Mouse (Mus musculus): Measurements from ENCODE around the gene Neb.
A peak's percentile ranks its signal among the peaks of the same experiment; 100 is the strongest.
"Not testable (repeated sequence)": the region's sequence is repeated elsewhere in the genome, so short reads cannot be mapped to it uniquely, and the experiment has no call there.

Neb gene

GRCm38 (mm10) chr2:52211358-52211899, 166.8 kb downstream of the Neb start:
- peak in 1 of 2 experiments; percentile 64 for DNase-seq (ENCODE audit: inconsistent age in 2 of 2, low spot score in 1 of 2)

DNA sequence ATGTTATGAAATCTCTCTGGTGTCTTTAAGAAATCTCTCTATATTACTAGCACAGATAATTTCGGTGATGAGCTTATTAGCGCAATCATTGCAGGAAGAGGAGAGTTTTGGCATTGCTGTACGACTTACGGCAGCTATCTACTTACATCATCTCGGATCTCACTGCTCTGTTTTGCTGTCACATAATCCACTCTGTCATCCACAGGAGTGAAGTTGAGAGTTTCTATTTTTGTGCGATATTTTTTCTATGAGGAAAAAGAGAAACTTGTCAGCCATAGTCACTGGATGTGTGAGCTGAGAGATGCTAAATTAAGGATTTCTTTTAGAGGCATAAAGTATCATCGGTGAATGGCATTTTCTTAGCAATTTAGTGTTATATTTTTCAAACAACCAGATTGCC, 167.6 kb downstream of the Neb start:
- no peak for DNase-seq (ENCODE audit: inconsistent age in 2 of 2, low spot score in 1 of 2)

DNA sequence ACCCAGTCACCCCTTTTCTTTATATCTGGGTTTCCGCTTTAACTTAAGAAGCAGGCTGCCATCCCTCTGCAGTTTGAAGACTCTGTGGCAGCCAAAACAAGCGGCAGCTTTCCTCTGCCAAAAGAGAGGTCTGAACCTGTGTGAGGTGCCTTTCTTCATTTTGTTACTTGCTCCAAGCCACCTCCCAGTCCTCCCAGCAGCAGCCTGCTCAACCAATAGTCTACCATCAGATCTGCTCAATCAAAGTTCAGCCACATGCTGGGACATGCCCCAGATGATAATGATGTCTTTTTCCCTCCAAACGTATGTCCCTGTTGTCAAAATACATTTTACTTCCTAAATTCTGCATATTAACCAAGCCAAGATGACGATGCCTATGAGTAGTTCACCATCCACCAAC, 173.3 kb downstream of the Neb start:
- DNase-seq (ENCODE audit: inconsistent age in 2 of 2, low spot score in 1 of 2) = no peak

DNA sequence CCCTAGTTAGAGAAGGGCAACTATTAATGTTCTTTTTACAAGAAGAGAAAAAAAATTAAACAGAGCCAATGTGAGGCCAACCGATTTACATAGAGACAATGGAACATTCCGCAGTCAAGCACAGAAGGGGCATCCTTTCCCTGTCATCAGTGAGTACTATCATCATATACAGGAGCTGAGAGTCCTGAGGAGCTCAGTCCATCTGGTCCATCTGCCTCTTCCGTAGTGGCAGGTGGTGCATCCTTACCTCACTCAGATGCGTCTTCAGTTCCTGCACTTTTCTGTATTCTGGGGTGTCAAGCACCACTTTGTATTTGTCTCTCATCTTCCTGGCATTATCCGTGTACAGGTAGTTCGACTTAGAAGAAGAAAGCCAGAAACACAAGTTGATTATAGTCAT, 184.6 kb downstream of the Neb start:
- no peak for DNase-seq (ENCODE audit: inconsistent age in 2 of 2, low spot score in 1 of 2)

DNA sequence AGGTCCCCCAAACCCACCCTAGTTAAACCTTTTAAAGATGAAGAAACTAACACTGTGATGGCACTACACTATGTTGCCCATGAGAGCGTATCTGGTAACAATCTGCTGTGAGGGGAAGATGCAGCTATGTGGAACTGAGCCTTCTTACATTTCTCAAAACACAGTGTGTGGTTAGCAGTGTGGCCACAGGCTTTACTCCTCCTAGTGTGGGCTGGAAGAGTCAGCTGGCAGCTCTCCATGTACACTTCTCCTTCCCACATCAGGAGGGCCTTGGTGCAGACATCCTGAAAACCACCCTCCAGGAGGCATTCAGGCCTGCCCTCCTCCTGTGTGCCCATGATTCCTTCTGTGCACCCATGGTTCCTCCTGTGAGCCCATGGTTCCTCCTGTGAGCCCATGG, 198.6 kb downstream of the Neb start:
- no peak for DNase-seq (ENCODE audit: inconsistent age in 2 of 2, low spot score in 1 of 2)

DNA sequence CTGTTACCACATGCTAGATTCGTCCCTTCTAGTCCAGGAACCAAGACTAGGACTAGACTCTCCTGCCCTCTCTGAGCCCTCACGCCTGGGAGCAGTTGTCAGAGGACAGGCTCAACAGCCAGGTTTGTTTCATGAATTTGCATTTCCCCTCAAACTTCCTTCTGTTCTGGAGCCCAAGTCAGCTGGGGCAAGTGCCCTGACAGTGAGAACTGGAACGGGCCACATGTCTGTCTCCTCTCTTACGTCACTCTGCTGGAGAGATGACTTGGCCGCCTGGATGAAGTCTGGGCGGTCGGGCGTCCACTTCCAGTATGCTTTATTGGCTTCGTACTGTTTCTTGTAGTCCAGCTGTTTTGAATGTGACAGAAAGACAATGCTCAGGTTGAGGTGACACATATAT, 200.5 kb downstream of the Neb start:
- DNase-seq (ENCODE audit: inconsistent age in 2 of 2, low spot score in 1 of 2) = no peak

GRCm38 (mm10) chr2:52177184-52177583, 201.1 kb downstream of the Neb start:
- DNase-seq (ENCODE audit: inconsistent age in 2 of 2, low spot score in 1 of 2) = no peak

- DNase-seq (ENCODE audit: inconsistent age in 2 of 2, low spot score in 1 of 2) = no peak
Observed at GRCm38 (mm10) chr2:52176537-52176936, 201.7 kb downstream of the Neb start.

DNA sequence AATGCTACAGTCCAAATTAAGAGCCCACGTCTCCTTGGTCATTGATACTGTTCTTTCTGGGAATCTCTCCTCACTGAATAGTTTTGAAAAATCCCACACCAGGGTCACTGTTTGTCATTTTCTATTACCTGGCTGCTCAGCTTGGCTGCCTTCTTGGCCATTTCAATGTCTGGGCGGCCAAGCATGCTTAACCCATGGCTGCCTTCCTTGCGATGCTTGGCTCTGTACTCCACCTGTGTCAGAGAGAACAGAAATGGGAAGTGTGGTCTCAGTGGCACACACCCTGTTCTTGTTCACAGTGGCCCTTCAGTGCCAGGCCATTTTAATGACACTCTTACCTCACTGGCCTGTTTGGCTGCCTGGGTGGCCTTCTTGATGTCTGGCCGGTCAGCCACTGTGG, 203.3 kb downstream of the Neb start:
- DNase-seq (ENCODE audit: inconsistent age in 2 of 2, low spot score in 1 of 2) = no peak

DNA sequence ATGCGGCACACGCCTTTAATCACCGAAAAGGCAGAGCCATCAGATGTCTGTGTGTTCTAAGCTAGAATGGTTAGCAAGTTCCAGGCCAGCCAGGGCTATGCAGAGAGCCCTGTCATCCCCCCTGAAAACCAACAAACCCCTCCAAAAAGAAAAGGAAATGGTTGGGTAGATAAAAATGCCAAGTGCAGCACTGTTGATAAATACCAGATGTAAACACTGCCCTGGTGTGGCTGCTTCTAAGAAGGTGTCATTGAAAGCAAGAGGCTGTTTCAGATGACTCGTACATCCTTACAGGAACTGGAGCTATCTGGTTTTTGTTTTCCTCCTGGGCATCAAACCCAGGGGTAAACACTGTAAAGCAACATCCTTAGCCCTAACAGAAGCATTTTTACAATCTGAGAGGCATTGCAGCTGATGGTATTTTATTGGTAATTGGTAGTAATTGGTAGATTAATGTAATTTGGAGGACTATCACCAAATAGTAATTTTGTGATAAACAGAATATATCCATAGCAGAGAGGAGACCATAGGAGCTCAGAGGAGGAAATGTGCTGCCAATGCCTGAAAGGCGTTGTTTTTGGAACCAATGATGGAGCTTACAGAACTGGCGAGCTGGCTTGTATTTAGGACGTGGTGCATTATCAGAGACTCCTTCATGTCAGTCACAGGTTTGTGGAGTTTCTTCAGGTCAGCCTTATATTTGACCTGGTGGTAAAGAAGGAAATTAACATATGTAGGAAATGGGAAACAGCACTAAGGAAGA, 208.8 kb downstream of the Neb start:
- DNase-seq (ENCODE audit: inconsistent age in 2 of 2, low spot score in 1 of 2) = no peak

- DNase-seq (ENCODE audit: inconsistent age in 2 of 2, low spot score in 1 of 2) = peak in 1 of 2 experiments; percentile 28
Observed at GRCm38 (mm10) chr2:52153064-52153463, 225.2 kb downstream of the Neb start.

- DNase-seq (ENCODE audit: inconsistent age in 2 of 2, low spot score in 1 of 2) = peak in 1 of 2 experiments; percentile 25
Observed at GRCm38 (mm10) chr2:52133351-52133750, 244.9 kb downstream of the Neb start.

- DNase-seq (ENCODE audit: inconsistent age in 2 of 2, low spot score in 1 of 2) = not testable (repeated sequence)
Observed at GRCm38 (mm10) chr2:52131370-52131769, 246.9 kb downstream of the Neb start.

GRCm38 (mm10) chr2:52114086-52114485, 264.2 kb downstream of the Neb start:
- DNase-seq (ENCODE audit: inconsistent age in 2 of 2, low spot score in 1 of 2) = no peak

All from adrenal gland, adult (tissue).